Mouse (Mus musculus): Measurements from ENCODE around the gene Cfap97.

The Cfap97 gene

DNA sequence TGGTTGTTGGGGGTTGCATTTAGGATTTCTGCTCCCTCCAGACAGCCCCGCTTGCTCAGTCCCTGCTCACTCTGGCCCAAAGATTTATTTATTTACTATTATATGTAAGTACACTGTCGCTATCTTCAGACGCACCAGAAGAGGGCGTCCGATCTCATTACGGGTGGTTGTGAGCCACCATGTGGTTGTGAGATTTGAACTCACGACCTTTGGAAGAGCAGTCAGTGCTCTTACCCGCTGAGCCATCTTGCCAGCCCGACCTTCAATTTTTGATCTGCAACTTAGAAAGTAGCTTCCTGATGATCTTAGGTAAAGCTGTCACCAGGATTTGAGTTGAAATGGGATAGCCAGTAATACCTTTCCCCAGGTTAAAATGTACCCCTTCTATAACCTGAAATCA, 1.8 kb upstream of the Cfap97 start:
- in situ Hi-C loops (cut with MboI; ENCODE audit: low pct_unique_long_range_greater_than_20kb in 1 of 2, low sequenced_read_pairs in 2 of 2, unreplicated experiment in 1 of 2) = no loop called here

- in situ Hi-C loops (cut with MboI; ENCODE audit: low pct_unique_long_range_greater_than_20kb in 1 of 2, low sequenced_read_pairs in 2 of 2, unreplicated experiment in 1 of 2) = no loop called here
Observed at GRCm38 (mm10) chr8:46152064-46153031, 777 bp downstream of the Cfap97 start, which contains the start of gene Snx25. TSS of gene Snx25 (minus strand) at chr8:46152159.

- in situ Hi-C loops (cut with MboI; ENCODE audit: low pct_unique_long_range_greater_than_20kb in 1 of 2, low sequenced_read_pairs in 2 of 2, unreplicated experiment in 1 of 2) = no loop called here
Observed at GRCm38 (mm10) chr8:46153042-46153441, 1.5 kb downstream of the Cfap97 start.

DNA sequence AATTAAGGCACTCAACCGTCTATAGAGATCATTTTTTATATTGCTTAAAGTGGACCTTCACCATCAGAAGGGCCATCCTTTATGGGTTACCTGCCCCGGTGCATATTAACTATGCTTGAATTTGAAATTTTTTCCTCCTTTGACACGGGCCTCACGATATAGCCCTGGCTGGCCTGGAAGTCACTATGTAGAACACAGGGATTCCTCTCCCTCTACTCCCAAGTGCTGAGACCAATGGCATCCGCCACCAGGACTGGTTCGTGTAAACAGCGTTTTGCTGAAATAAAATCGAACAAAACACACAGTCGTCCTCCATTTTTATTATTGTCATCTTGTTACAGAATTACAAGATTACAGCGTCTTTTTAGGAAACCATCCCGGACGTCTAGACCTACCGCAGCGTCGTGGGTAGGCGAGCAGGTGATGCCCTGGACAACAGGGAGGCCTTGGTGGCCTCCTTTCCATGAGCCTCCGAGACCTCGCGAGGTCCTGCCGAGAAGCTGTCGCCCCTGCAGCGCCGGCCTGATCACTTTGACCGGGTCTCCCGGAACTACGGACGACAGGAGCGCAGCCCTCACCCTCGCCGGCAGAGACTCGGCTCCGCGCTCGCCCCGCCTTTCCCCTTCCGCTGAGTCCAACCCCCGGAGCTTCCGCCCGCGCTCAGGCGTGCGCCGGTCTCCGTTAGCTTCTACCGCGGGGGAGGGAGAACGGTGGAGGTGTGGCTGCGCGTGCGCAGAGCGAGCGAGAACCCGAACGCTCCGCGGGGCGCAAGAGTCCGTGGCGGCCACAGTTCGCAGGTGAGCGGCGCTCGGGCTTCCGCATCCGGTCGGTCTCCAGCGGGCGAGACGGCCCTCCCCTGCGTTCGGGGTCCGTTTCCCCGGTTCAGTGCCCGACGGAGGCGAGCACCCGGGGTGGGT, 11.6 kb downstream of the Cfap97 start:
- in situ Hi-C loops (cut with MboI; ENCODE audit: low pct_unique_long_range_greater_than_20kb in 1 of 2, low sequenced_read_pairs in 2 of 2, unreplicated experiment in 1 of 2) = no loop called here

GRCm38 (mm10) chr8:46163870-46164190, 12.3 kb downstream of the Cfap97 start:
- in situ Hi-C loops (cut with MboI; ENCODE audit: low pct_unique_long_range_greater_than_20kb in 1 of 2, low sequenced_read_pairs in 2 of 2, unreplicated experiment in 1 of 2) = no loop called here

DNA sequence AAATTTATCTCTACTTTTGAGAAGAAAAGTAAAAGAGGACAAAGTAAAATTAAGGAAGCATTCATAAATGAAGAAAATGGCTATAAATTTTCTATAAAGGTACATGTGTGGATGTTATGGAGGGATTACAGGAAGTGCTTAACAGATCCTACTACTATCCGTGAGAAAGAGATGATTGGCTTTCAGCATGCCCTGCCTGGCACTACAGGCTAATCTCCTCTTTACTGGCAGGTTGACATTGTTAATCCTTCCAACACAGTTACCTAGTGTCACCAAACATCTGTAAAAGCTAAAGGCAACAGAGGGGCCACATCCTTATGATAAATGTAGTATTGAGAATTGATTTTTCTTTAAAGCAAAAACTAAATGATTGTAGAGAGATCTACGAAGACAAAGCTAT, 22.1 kb downstream of the Cfap97 start:
- in situ Hi-C loops (cut with MboI; ENCODE audit: low pct_unique_long_range_greater_than_20kb in 1 of 2, low sequenced_read_pairs in 2 of 2, unreplicated experiment in 1 of 2) = no loop called here

- in situ Hi-C loops (cut with MboI; ENCODE audit: low pct_unique_long_range_greater_than_20kb in 1 of 2, low sequenced_read_pairs in 2 of 2, unreplicated experiment in 1 of 2) = no loop called here
Observed at GRCm38 (mm10) chr8:46180136-46180535, 28.6 kb downstream of the Cfap97 start.

DNA sequence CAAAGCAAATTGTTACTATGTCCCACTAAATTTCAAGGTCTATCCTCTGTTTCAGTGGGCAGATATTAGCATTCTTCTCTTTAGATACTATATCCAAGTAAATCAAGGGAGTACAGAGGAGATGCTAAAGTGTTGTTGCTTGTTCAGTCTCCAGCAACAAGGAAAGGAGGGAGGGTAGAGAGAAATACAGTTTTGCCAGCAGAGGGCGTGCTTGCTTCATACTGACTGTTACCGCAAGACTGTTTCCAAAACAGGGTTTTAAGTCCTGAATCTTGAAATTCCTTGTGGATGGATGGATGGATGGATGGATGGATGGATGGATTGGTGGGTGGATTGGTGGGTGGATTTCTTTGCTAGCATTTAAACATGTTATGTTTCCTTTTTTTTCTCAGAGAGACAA, 33.8 kb downstream of the Cfap97 start:
- in situ Hi-C loops (cut with MboI; ENCODE audit: low pct_unique_long_range_greater_than_20kb in 1 of 2, low sequenced_read_pairs in 2 of 2, unreplicated experiment in 1 of 2) = no loop called here

GRCm38 (mm10) chr8:46193100-46193499, 41.5 kb downstream of the Cfap97 start:
- in situ Hi-C loops (cut with MboI; ENCODE audit: low pct_unique_long_range_greater_than_20kb in 1 of 2, low sequenced_read_pairs in 2 of 2, unreplicated experiment in 1 of 2) = no loop called here

GRCm38 (mm10) chr8:46196877-46197276, 45.3 kb downstream of the Cfap97 start:
- in situ Hi-C loops (cut with MboI; ENCODE audit: low pct_unique_long_range_greater_than_20kb in 1 of 2, low sequenced_read_pairs in 2 of 2, unreplicated experiment in 1 of 2) = no loop called here

- in situ Hi-C loops (cut with MboI; ENCODE audit: low pct_unique_long_range_greater_than_20kb in 1 of 2, low sequenced_read_pairs in 2 of 2, unreplicated experiment in 1 of 2) = no loop called here
Observed at GRCm38 (mm10) chr8:46197673-46198072, 46.1 kb downstream of the Cfap97 start.

DNA sequence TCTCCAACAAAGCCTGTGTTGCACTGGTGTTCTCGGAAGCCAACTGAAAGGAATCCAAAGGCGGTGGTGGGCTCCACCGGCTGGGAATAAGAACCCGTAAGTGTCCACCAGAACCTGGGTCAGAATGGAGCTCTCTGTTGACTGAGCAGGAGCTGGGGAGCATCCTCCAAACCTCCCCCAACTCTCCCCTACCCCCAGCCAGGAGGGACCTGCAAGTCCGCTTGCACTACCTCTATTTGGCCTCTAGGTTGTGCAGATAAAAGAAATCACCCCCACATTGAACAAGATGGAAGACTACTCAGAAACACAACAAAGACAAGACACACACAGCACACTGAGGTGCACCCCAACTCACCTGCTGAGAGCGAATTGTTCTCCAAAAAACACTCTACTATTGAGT, 50.8 kb downstream of the Cfap97 start:
- in situ Hi-C loops (cut with MboI; ENCODE audit: low pct_unique_long_range_greater_than_20kb in 1 of 2, low sequenced_read_pairs in 2 of 2, unreplicated experiment in 1 of 2) = no loop called here

DNA sequence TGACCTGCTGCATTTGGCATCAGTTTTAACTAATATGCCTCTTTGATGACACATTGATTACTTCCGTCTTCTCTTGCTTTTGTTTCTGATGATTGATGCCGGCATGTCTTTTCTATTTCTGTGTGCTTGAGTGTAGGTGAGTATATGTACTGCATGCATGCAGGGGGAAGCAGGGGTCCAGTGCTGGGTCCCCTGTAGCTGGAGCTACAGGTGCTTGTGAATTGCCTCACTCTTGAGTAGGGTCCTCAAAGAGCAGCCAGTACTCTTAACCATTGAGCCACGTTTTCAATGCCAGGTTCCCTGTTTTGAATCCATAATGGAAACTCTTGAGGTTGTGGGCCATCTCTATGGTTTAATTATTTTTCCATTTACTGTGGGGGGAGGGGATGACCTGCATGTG, 52.7 kb downstream of the Cfap97 start:
- in situ Hi-C loops (cut with MboI; ENCODE audit: low pct_unique_long_range_greater_than_20kb in 1 of 2, low sequenced_read_pairs in 2 of 2, unreplicated experiment in 1 of 2) = no loop called here

DNA sequence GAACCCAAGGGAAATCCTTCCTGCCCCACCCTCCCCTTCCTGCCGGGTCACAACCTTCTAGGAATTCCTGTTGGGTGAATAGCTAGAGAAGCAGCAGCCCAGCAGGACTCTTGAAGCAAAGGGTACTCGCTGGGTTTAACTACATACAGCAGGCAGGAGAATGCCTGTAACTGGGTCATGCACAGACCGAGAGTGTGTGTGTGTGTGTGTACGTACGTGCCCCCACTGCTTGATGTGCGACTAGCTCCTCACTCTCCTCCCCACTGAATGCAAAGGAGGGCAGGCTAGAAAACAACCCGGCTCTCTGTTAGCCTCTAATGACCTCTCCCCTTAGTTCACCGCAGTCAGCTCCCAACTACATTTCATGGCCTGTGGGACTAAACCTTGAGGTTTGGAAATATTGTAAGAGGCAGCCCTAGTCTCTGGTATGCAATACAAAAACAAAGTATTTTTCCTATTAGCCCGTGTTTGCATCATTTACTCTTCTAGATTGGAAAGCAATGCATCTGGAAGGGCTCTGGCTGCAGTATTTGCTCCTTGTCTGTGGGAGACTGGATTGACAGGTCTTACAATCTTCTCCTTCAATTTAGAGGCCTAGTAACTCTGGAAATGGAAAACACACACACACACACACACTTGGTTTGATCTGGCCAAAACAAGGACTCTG, 53.5 kb downstream of the Cfap97 start:
- in situ Hi-C loops (cut with MboI; ENCODE audit: low pct_unique_long_range_greater_than_20kb in 1 of 2, low sequenced_read_pairs in 2 of 2, unreplicated experiment in 1 of 2) = no loop called here

DNA sequence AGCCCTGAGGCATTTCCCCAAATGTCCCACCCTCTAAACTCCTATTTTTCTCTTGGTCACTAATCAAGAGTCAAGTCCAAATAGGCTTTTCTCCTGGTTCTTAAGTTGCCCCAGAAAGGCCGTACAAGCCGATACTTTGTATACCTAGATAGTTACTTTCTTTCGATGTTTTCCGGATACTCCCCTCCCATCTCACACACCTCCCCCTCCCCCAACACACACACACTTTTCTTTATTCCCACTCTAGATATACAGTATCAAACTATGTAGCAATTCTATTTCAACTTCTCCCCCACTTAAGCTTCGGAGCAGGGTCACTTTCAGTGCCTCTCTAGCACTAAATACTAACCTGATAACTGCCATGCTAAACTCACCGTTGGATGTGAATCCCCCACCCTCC, 54.5 kb downstream of the Cfap97 start:
- in situ Hi-C loops (cut with MboI; ENCODE audit: low pct_unique_long_range_greater_than_20kb in 1 of 2, low sequenced_read_pairs in 2 of 2, unreplicated experiment in 1 of 2) = no loop called here

GRCm38 (mm10) chr8:46208354-46208753, 56.8 kb downstream of the Cfap97 start:
- in situ Hi-C loops (cut with MboI; ENCODE audit: low pct_unique_long_range_greater_than_20kb in 1 of 2, low sequenced_read_pairs in 2 of 2, unreplicated experiment in 1 of 2) = no loop called here

GRCm38 (mm10) chr8:46209057-46209456, 57.5 kb downstream of the Cfap97 start:
- in situ Hi-C loops (cut with MboI; ENCODE audit: low pct_unique_long_range_greater_than_20kb in 1 of 2, low sequenced_read_pairs in 2 of 2, unreplicated experiment in 1 of 2) = no loop called here

GRCm38 (mm10) chr8:46210404-46211315, 59.1 kb downstream of the Cfap97 start, which contains the start of gene Slc25a4:
TSS of gene Slc25a4 (minus strand) at chr8:46211284.
- in situ Hi-C loops (cut with MboI; ENCODE audit: low pct_unique_long_range_greater_than_20kb in 1 of 2, low sequenced_read_pairs in 2 of 2, unreplicated experiment in 1 of 2) = no loop called here

Measured in mouse embryonic stem cell (cell line).